Mouse (Mus musculus): ENCODE measurements around the gene Ankrd2. TPM values are rescaled to one million over a fixed set of nuclear protein-coding genes. Genes with fewer than 3 reads are reported as not detected.
"Not testable (repeated sequence)": the region's sequence is repeated elsewhere in the genome, so short reads cannot be mapped to it uniquely, and the experiment has no call there.

Gene Ankrd2
- polyA plus RNA-seq, 1 experiment from 2014 or later = 0.42 TPM

- H3K27me3 ChIP-seq (replicated peaks; ENCODE audit: control insufficient read depth, insufficient read depth, low read length) = no peaks in the 10 kb centered on the region
- no peaks in the 10 kb centered on the region for H3K9me3 ChIP-seq (ENCODE audit: control insufficient read depth)
- no peak overlapping the region for H3K9ac ChIP-seq (ENCODE audit: low read depth, low read length)
- no peak for TF ChIP-seq CTCF (IDR thresholded peaks at IDR 0.05; ENCODE audit: low read depth)
- H3K4me2 ChIP-seq (replicated peaks; ENCODE audit: low read depth) = no peak overlapping the region
- no peaks in the 10 kb centered on the region for H3K4me1 ChIP-seq (replicated peaks; ENCODE audit: control insufficient read depth, insufficient read depth, low read length)
- ATAC-seq = no peak
- 91% methylated on average over 12 of the region's 12 CpGs for WGBS
- no peaks in the 10 kb centered on the region for H3K36me3 ChIP-seq (ENCODE audit: control insufficient read depth, insufficient read depth)
- no peak overlapping the region for H3K4me3 ChIP-seq (ENCODE audit: low read depth, low read length)
- H3K27ac ChIP-seq (ENCODE audit: low read depth, low read length) = peak overlapping the region; percentile 65; the same call in 1 of the 2 replicates
These were observed 43.2 kb downstream of the Ankrd2 start for GRCm38 (mm10) chr19:42079006-42079405.

- H3K27ac ChIP-seq (ENCODE audit: low read depth, low read length) = peak overlapping the region; percentile 65; the same call in 1 of the 2 replicates
- H3K4me1 ChIP-seq (replicated peaks; ENCODE audit: control insufficient read depth, insufficient read depth, low read length) = no peaks in the 10 kb centered on the region
- no peaks in the 10 kb centered on the region for H3K9me3 ChIP-seq (ENCODE audit: control insufficient read depth)
- 42% methylated on average over 5 of the region's 5 CpGs for WGBS
- H3K36me3 ChIP-seq (ENCODE audit: control insufficient read depth, insufficient read depth) = no peaks in the 10 kb centered on the region
- ATAC-seq = peak; percentile 88
- H3K4me3 ChIP-seq (ENCODE audit: low read depth, low read length) = no peak overlapping the region
- no peaks in the 10 kb centered on the region for H3K27me3 ChIP-seq (replicated peaks; ENCODE audit: control insufficient read depth, insufficient read depth, low read length)
- H3K4me2 ChIP-seq (replicated peaks; ENCODE audit: low read depth) = no peak overlapping the region
- H3K9ac ChIP-seq (ENCODE audit: low read depth, low read length) = no peak overlapping the region
- TF ChIP-seq CTCF (IDR thresholded peaks at IDR 0.05; ENCODE audit: low read depth) = peak; percentile 24; the same call in 1 of the 2 replicates
These were observed 44.1 kb downstream of the Ankrd2 start for GRCm38 (mm10) chr19:42079950-42080349.

GRCm38 (mm10) chr19:42080469-42080868 is 44.7 kb downstream of the Ankrd2 start:
- H3K36me3 ChIP-seq (ENCODE audit: control insufficient read depth, insufficient read depth) = no peaks in the 10 kb centered on the region
- no peaks in the 10 kb centered on the region; the same call in 1 of the 2 replicates for H3K4me1 ChIP-seq (replicated peaks; ENCODE audit: control insufficient read depth, insufficient read depth, low read length)
- ATAC-seq = no peak
- no peaks in the 10 kb centered on the region for H3K9me3 ChIP-seq (ENCODE audit: control insufficient read depth)
- no peak overlapping the region for H3K4me3 ChIP-seq (ENCODE audit: low read depth, low read length)
- H3K9ac ChIP-seq (ENCODE audit: low read depth, low read length) = no peak overlapping the region
- no peaks in the 10 kb centered on the region for H3K27me3 ChIP-seq (replicated peaks; ENCODE audit: control insufficient read depth, insufficient read depth, low read length)
- H3K4me2 ChIP-seq (replicated peaks; ENCODE audit: low read depth) = no peak overlapping the region
- TF ChIP-seq CTCF (IDR thresholded peaks at IDR 0.05; ENCODE audit: low read depth) = no peak
- H3K27ac ChIP-seq (ENCODE audit: low read depth, low read length) = peak overlapping the region; percentile 51
- 79% methylated on average over 11 of the region's 11 CpGs for WGBS

GRCm38 (mm10) chr19:42081613-42082012 is 45.8 kb downstream of the Ankrd2 start:
- not testable (repeated sequence) for H3K4me2 ChIP-seq (replicated peaks; ENCODE audit: low read depth); H3K27ac ChIP-seq (ENCODE audit: low read depth, low read length); H3K27me3 ChIP-seq (replicated peaks; ENCODE audit: control insufficient read depth, insufficient read depth, low read length); H3K9me3 ChIP-seq (ENCODE audit: control insufficient read depth); ATAC-seq; H3K9ac ChIP-seq (ENCODE audit: low read depth, low read length); H3K4me3 ChIP-seq (ENCODE audit: low read depth, low read length); H3K36me3 ChIP-seq (ENCODE audit: control insufficient read depth, insufficient read depth); H3K4me1 ChIP-seq (replicated peaks; ENCODE audit: control insufficient read depth, insufficient read depth, low read length)
- WGBS = 92% methylated on average over 5 of the region's 5 CpGs

GRCm38 (mm10) chr19:42085690-42086089 is 49.9 kb downstream of the Ankrd2 start:
- TF ChIP-seq CTCF (IDR thresholded peaks at IDR 0.05; ENCODE audit: low read depth) = no peak
- no peaks in the 10 kb centered on the region for H3K9me3 ChIP-seq (ENCODE audit: control insufficient read depth)
- no peaks in the 10 kb centered on the region for H3K27me3 ChIP-seq (replicated peaks; ENCODE audit: control insufficient read depth, insufficient read depth, low read length)
- H3K9ac ChIP-seq (ENCODE audit: low read depth, low read length) = peak overlapping the region; percentile 0; the same call in 1 of the 2 replicates
- no peaks in the 10 kb centered on the region for H3K36me3 ChIP-seq (ENCODE audit: control insufficient read depth, insufficient read depth)
- no peaks in the 10 kb centered on the region; the same call in 1 of the 2 replicates for H3K4me1 ChIP-seq (replicated peaks; ENCODE audit: control insufficient read depth, insufficient read depth, low read length)
- H3K27ac ChIP-seq (ENCODE audit: low read depth, low read length) = no peak overlapping the region
- no peak for ATAC-seq
- peak overlapping the region; percentile 71 for H3K4me2 ChIP-seq (replicated peaks; ENCODE audit: low read depth)
- H3K4me3 ChIP-seq (ENCODE audit: low read depth, low read length) = peak overlapping the region; percentile 54
- WGBS = 8% methylated on average over 10 of the region's 10 CpGs

- ATAC-seq = no peak
- Histone ChIP-seq H3K4me2 (replicated peaks; ENCODE audit: low read depth) (peak within 1 kb of the TSS; percentile 71), H3K27me3 (replicated peaks; ENCODE audit: control insufficient read depth, insufficient read depth, low read length) (no peaks in the 10 kb centered on the region), H3K4me3 (ENCODE audit: low read depth, low read length) (peak within 1 kb of the TSS; percentile 54), H3K9ac (ENCODE audit: low read depth, low read length) (peak within 1 kb of the TSS; percentile 0; the same call in 1 of the 2 replicates), H3K36me3 (ENCODE audit: control insufficient read depth, insufficient read depth) (no peaks in the 10 kb centered on the region), H3K27ac (ENCODE audit: low read depth, low read length) (no peak within 1 kb of the TSS), H3K9me3 (ENCODE audit: control insufficient read depth) (no peaks in the 10 kb centered on the region), H3K4me1 (replicated peaks; ENCODE audit: control insufficient read depth, insufficient read depth, low read length) (peaks cover 1% of the 10 kb centered on the region; the same call in 1 of the 2 replicates)
- 1% methylated on average over 21 of the region's 21 CpGs for WGBS
- no peak for TF ChIP-seq CTCF (IDR thresholded peaks at IDR 0.05; ENCODE audit: low read depth)
These were observed 50.4 kb downstream of the Ankrd2 start, which contains the start of gene Morn4 for GRCm38 (mm10) chr19:42086166-42086565. Gene Morn4, minus strand, starts transcription at chr19:42086357.
